Mouse (Mus musculus) forebrain, embryonic 14.5 days (tissue): ENCODE data around the gene Clip2. TPM values are rescaled to one million over a fixed set of nuclear protein-coding genes. Genes with fewer than 3 reads are reported as not detected.

Experiments used
- ATAC-seq: fragments of 200-750 bp; cut with Nextera tagmentation; 2 replicates; pipeline ENCODE4 v1.8.0; 2017; ENCODE audit warnings: mild to moderate bottlenecking, moderate library complexity
- DNase-seq: peaks from one replicate; pipeline ENCODE4 v3.0.0-alpha.2; 2015; ENCODE audit warnings: low spot score
- H3K27ac ChIP-seq: fragments of 300-500 bp; sonication (generic); 2 replicates; pipeline ENCODE4 v1.5.1; 2014; ENCODE audit warnings: low read depth, mild to moderate bottlenecking, control low read depth, low read length, moderate library complexity
- H3K27me3 ChIP-seq: fragments of 300-500 bp; sonication (generic); replicated peaks from 2 replicates; pipeline ENCODE4 v1.6.1; 2014; ENCODE audit warnings: low read length, control low read depth, mixed read lengths; ENCODE audit not compliant: control insufficient read depth, insufficient read depth
- H3K36me3 ChIP-seq: fragments of 300-500 bp; sonication (generic); 2 replicates; pipeline ENCODE4 v1.6.1; 2014; ENCODE audit warnings: low read length, control low read depth; ENCODE audit not compliant: control insufficient read depth, insufficient read depth
- H3K4me1 ChIP-seq: fragments of 300-500 bp; sonication (generic); 2 replicates; pipeline ENCODE4 v1.6.1; 2014; ENCODE audit warnings: antibody characterized with exemption, low read length, control low read depth; ENCODE audit not compliant: control insufficient read depth, insufficient read depth
- H3K4me2 ChIP-seq: fragments of 300-500 bp; sonication (generic); 2 replicates; pipeline ENCODE4 v1.6.1; 2014; ENCODE audit warnings: mild to moderate bottlenecking, control low read depth, low read length
- H3K4me3 ChIP-seq: fragments of 300-500 bp; sonication (generic); 2 replicates; pipeline ENCODE4 v1.5.1; 2014; ENCODE audit warnings: low read depth, low read length, control low read depth
- H3K9ac ChIP-seq: fragments of 300-500 bp; sonication (generic); 2 replicates; pipeline ENCODE4 v1.6.1; 2014; ENCODE audit warnings: mild to moderate bottlenecking, low read length, control low read depth, moderate library complexity
- H3K9me3 ChIP-seq: fragments of 300-500 bp; sonication (generic); replicated peaks from 2 replicates; pipeline ENCODE4 v1.6.1; 2016; ENCODE audit warnings: low read length, control low read depth, mixed read lengths; ENCODE audit not compliant: control insufficient read depth
- WGBS: fragments of 180-500 bp; shearing (Covaris S2); extraction: QIAGEN DNeasy Blood & Tissue Kit; methylation state at CpG from one replicate; pipeline ENCODE4 v1.1.7; 2014; 5-methylcytosine and 5-hydroxymethylcytosine counted together
- polyA plus RNA-seq: library from polyadenylated mRNA; unstranded; fragments of >200 nt; fragmentation: Nextera tagmentation; extraction: Ambion mirVana; gene quantifications from 2 replicates; pipeline ENCODE4 v1.2.1, GENCODE M21; 2014

The Clip2 gene
- 11.1 and 15.6 TPM in 2 replicates for polyA plus RNA-seq

- 1% methylated on average over 55 of the region's 61 CpGs for WGBS
- Histone ChIP-seq H3K27me3 (no peaks in the 10 kb centered on the region), H3K9me3 (no peaks in the 10 kb centered on the region), H3K4me1 (peaks cover 28% of the 10 kb centered on the region), H3K36me3 (no peaks in the 10 kb centered on the region), H3K4me3 (peak within 1 kb of the TSS; percentile 92), H3K4me2 (peak within 1 kb of the TSS; percentile 88), H3K27ac (peak within 1 kb of the TSS; percentile 99), H3K9ac (peak within 1 kb of the TSS; percentile 97)
- DNase-seq (peak; percentile 97), ATAC-seq (peak; percentile 92)
Observed at GRCm38 (mm10) chr5:134552110-134552972, at the start of gene Clip2. Clip2 (minus strand) TSS chr5:134552434.

GRCm38 (mm10) chr5:134597711-134598110, 45.5 kb upstream of the Clip2 start:
- no peak for DNase-seq
- Histone ChIP-seq H3K36me3 (peaks cover 73% of the 10 kb centered on the region), H3K27ac (no peak overlapping the region), H3K9ac (no peak overlapping the region), H3K4me1 (no peaks in the 10 kb centered on the region), H3K27me3 (no peaks in the 10 kb centered on the region), H3K9me3 (no peaks in the 10 kb centered on the region), H3K4me2 (no peak overlapping the region), H3K4me3 (no peak overlapping the region)
- ATAC-seq, result no peak
- WGBS, result 83% methylated on average over 10 of the region's 10 CpGs

DNA sequence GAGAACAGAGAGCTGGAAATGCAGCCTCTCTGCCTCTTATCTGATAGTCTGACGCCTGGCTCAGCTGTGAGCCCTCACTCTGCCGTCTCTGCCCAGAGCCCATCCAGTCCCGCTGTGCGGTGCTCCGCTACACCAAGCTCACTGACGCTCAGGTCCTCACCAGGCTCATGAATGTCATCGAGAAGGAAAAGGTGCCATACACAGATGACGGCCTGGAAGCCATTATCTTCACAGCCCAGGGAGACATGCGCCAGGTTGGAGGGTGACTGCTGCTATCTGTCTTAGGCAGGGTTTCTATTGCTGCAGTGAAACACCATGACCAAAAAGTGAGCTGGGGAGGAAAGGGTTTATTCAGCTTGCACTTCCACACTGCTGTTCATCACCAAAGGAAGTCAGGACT, 40.9 kb upstream of the Clip2 start:
- ATAC-seq (no peak), DNase-seq (no peak)
- no peaks in the 10 kb centered on the region for H3K9me3 ChIP-seq
- peaks cover 88% of the 10 kb centered on the region for H3K36me3 ChIP-seq
- H3K27ac ChIP-seq, result no peak overlapping the region
- H3K27me3 ChIP-seq, result no peaks in the 10 kb centered on the region
- H3K4me3 ChIP-seq, result no peak overlapping the region
- H3K9ac ChIP-seq, result no peak overlapping the region
- 89% methylated on average over 9 of the region's 9 CpGs for WGBS
- H3K4me2 ChIP-seq, result no peak overlapping the region
- H3K4me1 ChIP-seq, result no peaks in the 10 kb centered on the region

- Histone ChIP-seq H3K27me3 (no peaks in the 10 kb centered on the region), H3K4me3 (no peak overlapping the region), H3K36me3 (peaks cover 82% of the 10 kb centered on the region), H3K9ac (no peak overlapping the region), H3K27ac (no peak overlapping the region), H3K4me2 (no peak overlapping the region), H3K9me3 (no peaks in the 10 kb centered on the region), H3K4me1 (no peaks in the 10 kb centered on the region)
- 92% methylated on average over 11 of the region's 11 CpGs for WGBS
- DNase-seq (no peak), ATAC-seq (no peak)
Observed at GRCm38 (mm10) chr5:134592026-134592581, 39.9 kb upstream of the Clip2 start.

GRCm38 (mm10) chr5:134589900-134590299, 37.7 kb upstream of the Clip2 start:
- H3K27ac ChIP-seq, result no peak overlapping the region
- peaks cover 60% of the 10 kb centered on the region for H3K36me3 ChIP-seq
- H3K4me3 ChIP-seq, result no peak overlapping the region
- DNase-seq, result no peak
- WGBS, result 89% methylated on average over 3 of the region's 3 CpGs
- no peak overlapping the region for H3K4me2 ChIP-seq
- ATAC-seq, result no peak
- H3K9ac ChIP-seq, result no peak overlapping the region
- H3K27me3 ChIP-seq, result no peaks in the 10 kb centered on the region
- no peaks in the 10 kb centered on the region for H3K9me3 ChIP-seq
- no peaks in the 10 kb centered on the region for H3K4me1 ChIP-seq

DNA sequence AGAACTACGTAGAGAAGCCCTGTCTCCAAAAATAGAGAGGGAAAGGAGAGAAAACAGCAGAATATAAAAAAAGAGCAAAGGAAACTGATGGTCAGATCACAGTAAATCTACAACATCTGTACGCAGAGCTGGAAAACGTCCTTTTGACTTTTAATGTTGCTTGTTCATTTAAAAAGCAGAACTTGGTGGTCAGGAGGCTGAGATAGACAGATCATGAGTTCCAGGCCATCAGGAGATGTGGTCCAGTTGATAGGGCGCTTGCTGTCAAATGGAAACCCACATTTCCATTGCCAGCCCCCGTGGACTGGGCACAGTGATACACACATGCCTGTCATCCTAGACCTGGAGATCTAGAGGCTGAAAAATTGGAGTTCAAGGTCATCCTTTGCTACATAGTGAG, 32.6 kb upstream of the Clip2 start:
- Histone ChIP-seq H3K9me3 (no peaks in the 10 kb centered on the region), H3K4me2 (no peak overlapping the region), H3K4me3 (no peak overlapping the region), H3K9ac (no peak overlapping the region), H3K27me3 (no peaks in the 10 kb centered on the region), H3K4me1 (peaks cover 11% of the 10 kb centered on the region; the same call in 1 of the 2 replicates), H3K36me3 (peaks cover 10% of the 10 kb centered on the region; the same call in 1 of the 2 replicates), H3K27ac (no peak overlapping the region)
- DNase-seq (no peak), ATAC-seq (no peak)
- WGBS, result 92% methylated on average over 5 of the region's 5 CpGs

DNA sequence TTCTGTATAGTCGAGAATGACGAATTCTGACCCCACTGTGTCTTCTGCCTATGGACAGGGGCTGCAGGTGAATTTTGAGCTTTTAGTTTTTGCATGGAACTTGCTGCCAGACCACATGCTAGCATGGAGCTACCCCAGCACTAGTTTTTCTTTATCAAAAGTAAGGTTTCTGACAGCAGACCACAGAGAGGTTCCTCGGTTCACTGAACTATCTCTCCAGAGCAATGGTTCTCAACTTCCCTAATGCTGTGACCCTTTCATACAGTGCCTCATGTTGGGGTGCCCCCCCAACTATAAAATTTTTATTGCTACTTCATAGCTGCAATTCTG, 31.6 kb upstream of the Clip2 start:
- ATAC-seq (no peak), DNase-seq (no peak)
- no peak overlapping the region for H3K27ac ChIP-seq
- peak overlapping the region; percentile 85; the same call in 1 of the 2 replicates for H3K9ac ChIP-seq
- H3K4me1 ChIP-seq, result peaks cover 11% of the 10 kb centered on the region; the same call in 1 of the 2 replicates
- no peak overlapping the region for H3K4me3 ChIP-seq
- no peaks in the 10 kb centered on the region for H3K9me3 ChIP-seq
- peaks cover 8% of the 10 kb centered on the region; the same call in 1 of the 2 replicates for H3K36me3 ChIP-seq
- peak overlapping the region; percentile 80 for H3K4me2 ChIP-seq
- WGBS, result 78% methylated on average over 3 of the region's 3 CpGs
- no peaks in the 10 kb centered on the region for H3K27me3 ChIP-seq

GRCm38 (mm10) chr5:134583006-134583883, 31.0 kb upstream of the Clip2 start:
- no peak overlapping the region for H3K27ac ChIP-seq
- peaks cover 11% of the 10 kb centered on the region; the same call in 1 of the 2 replicates for H3K4me1 ChIP-seq
- H3K4me3 ChIP-seq, result peak overlapping the region; percentile 79
- H3K9me3 ChIP-seq, result no peaks in the 10 kb centered on the region
- peak overlapping the region; percentile 85 for H3K9ac ChIP-seq
- ATAC-seq (0 out of 2 replicates have a peak, but pooled peaks have one; percentile 27), DNase-seq (no peak)
- peaks cover 4% of the 10 kb centered on the region; the same call in 1 of the 2 replicates for H3K36me3 ChIP-seq
- H3K4me2 ChIP-seq, result peak overlapping the region; percentile 80
- H3K27me3 ChIP-seq, result no peaks in the 10 kb centered on the region
- WGBS, result 30% methylated on average over 15 of the region's 15 CpGs
